Mouse (Mus musculus): ENCODE measurements at regions not wholly inside any gene's neighbourhood (a gene's known extent, or its start where the extent isn't known, plus 50 kb on each side); places are given as distances from the start of the nearest gene placed in this dataset.

DNA sequence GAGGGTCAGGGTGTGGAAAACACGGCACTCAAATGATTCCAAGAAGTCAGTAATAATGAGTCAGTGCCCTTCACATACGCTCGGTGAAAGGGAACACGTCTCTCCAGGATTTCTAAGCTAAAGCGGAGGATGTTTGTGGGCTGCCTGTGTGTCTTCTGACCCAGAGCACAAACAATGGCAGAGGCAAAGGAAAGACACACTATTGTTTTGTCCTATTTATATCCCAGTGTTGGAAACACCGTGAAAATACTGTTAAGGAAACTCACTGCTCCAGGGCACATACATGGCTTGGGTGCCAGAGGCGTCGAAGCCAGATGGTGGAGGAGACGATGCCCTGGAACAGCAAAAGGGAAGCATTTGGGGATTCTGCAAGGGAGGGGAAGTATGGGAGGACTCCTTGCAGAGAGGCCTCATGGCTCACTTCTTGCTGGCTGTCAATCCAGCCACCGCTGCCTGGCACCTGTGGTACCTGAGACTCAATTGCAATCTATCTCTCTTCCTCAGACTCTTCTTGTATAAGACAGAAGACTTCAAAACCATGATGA is 192.6 kb upstream of the Ankrd55 start:
- no peak for TF ChIP-seq CTCF (IDR thresholded peaks at IDR 0.05; ENCODE audit: borderline replicate concordance, insufficient read depth, low read depth, low read length)
- no peak for TF ChIP-seq POLR2A (IDR thresholded peaks at IDR 0.05; ENCODE audit: borderline replicate concordance, insufficient read depth, low read length)

Data from cerebellum, adult 2 months (tissue).